Mouse (Mus musculus): ENCODE results near the gene Tmem50b. TPM values are rescaled to one million over a fixed set of nuclear protein-coding genes. Genes with fewer than 3 reads are reported as not detected.
"Not testable (repeated sequence)": the region's sequence is repeated elsewhere in the genome, so short reads cannot be mapped to it uniquely, and the experiment has no call there.

Tmem50b gene
- total and polyA plus RNA-seq, 2 experiments from 2014 or later, result 79.6 to 114 TPM

- no peaks in the 10 kb centered on the region for H3K9me3 ChIP-seq (ENCODE audit: low read length)
- H3K4me3 ChIP-seq (ENCODE audit: low read length), result no peak overlapping the region
- no peak overlapping the region for H3K27ac ChIP-seq
- DNase-seq (ENCODE audit: low spot score), result no peak
- WGBS, result 68% methylated on average over 6 of the region's 6 CpGs
- no peak overlapping the region for H3K9ac ChIP-seq (replicated peaks; ENCODE audit: low read length)
- no peak overlapping the region for H3K4me2 ChIP-seq (ENCODE audit: low read depth, low read length)
- no peak for ATAC-seq
- H3K27me3 ChIP-seq (ENCODE audit: insufficient read depth, low read length), result no peaks in the 10 kb centered on the region
- no peaks in the 10 kb centered on the region for H3K36me3 ChIP-seq (ENCODE audit: insufficient read depth, low read length)
- H3K4me1 ChIP-seq (ENCODE audit: insufficient read depth, low read length), result no peaks in the 10 kb centered on the region
- no peak for TF ChIP-seq CTCF (IDR thresholded peaks at IDR 0.05; ENCODE audit: low read depth)
These were observed 65.7 kb downstream of the Tmem50b start for GRCm38 (mm10) chr16:91531856-91532255.

GRCm38 (mm10) chr16:91530830-91531229 is 66.8 kb downstream of the Tmem50b start:
- H3K9me3 ChIP-seq (ENCODE audit: low read length); ATAC-seq; H3K4me1 ChIP-seq (ENCODE audit: insufficient read depth, low read length); H3K36me3 ChIP-seq (ENCODE audit: insufficient read depth, low read length); H3K27me3 ChIP-seq (ENCODE audit: insufficient read depth, low read length); H3K27ac ChIP-seq; H3K4me2 ChIP-seq (ENCODE audit: low read depth, low read length); DNase-seq (ENCODE audit: low spot score); H3K4me3 ChIP-seq (ENCODE audit: low read length); H3K9ac ChIP-seq (replicated peaks; ENCODE audit: low read length): not testable (repeated sequence)
- WGBS, result 74% methylated on average over 4 of the region's 4 CpGs

- H3K4me3 ChIP-seq (ENCODE audit: low read length), result no peak overlapping the region
- no peaks in the 10 kb centered on the region for H3K36me3 ChIP-seq (ENCODE audit: insufficient read depth, low read length)
- DNase-seq (ENCODE audit: low spot score) (no peak), ATAC-seq (no peak)
- TF ChIP-seq CTCF (IDR thresholded peaks at IDR 0.05; ENCODE audit: low read depth), result no peak
- no peak overlapping the region for H3K4me2 ChIP-seq (ENCODE audit: low read depth, low read length)
- H3K4me1 ChIP-seq (ENCODE audit: insufficient read depth, low read length), result no peaks in the 10 kb centered on the region
- no peaks in the 10 kb centered on the region for H3K27me3 ChIP-seq (ENCODE audit: insufficient read depth, low read length)
- 65% methylated on average over 9 of the region's 9 CpGs for WGBS
- H3K27ac ChIP-seq, result no peak overlapping the region
- H3K9me3 ChIP-seq (ENCODE audit: low read length), result no peaks in the 10 kb centered on the region
- no peak overlapping the region for H3K9ac ChIP-seq (replicated peaks; ENCODE audit: low read length)
These were observed 69.0 kb downstream of the Tmem50b start for GRCm38 (mm10) chr16:91528578-91528977.

GRCm38 (mm10) chr16:91527500-91527899 is 70.1 kb downstream of the Tmem50b start:
- no peak for DNase-seq (ENCODE audit: low spot score)

GRCm38 (mm10) chr16:91527051-91527450 is 70.5 kb downstream of the Tmem50b start:
- DNase-seq (ENCODE audit: low spot score), result peak; percentile 45
- H3K36me3 ChIP-seq (ENCODE audit: insufficient read depth, low read length), result no peaks in the 10 kb centered on the region

More at GRCm38 (mm10) chr16:91527500-91527899, 70.1 kb downstream of the Tmem50b start:
- Histone ChIP-seq H3K36me3 (ENCODE audit: insufficient read depth, low read length) (no peaks in the 10 kb centered on the region), H3K27ac (no peak overlapping the region), H3K4me2 (ENCODE audit: low read depth, low read length) (no peak overlapping the region), H3K27me3 (ENCODE audit: insufficient read depth, low read length) (no peaks in the 10 kb centered on the region), H3K4me1 (ENCODE audit: insufficient read depth, low read length) (no peaks in the 10 kb centered on the region), H3K4me3 (ENCODE audit: low read length) (no peak overlapping the region), H3K9ac (replicated peaks; ENCODE audit: low read length) (no peak overlapping the region), H3K9me3 (ENCODE audit: low read length) (no peaks in the 10 kb centered on the region)
- no peak for TF ChIP-seq CTCF (IDR thresholded peaks at IDR 0.05; ENCODE audit: low read depth)
- WGBS, result 71% methylated on average over 5 of the region's 5 CpGs
- no peak for ATAC-seq

GRCm38 (mm10) chr16:91526274-91526673 is 71.3 kb downstream of the Tmem50b start:
- no peaks in the 10 kb centered on the region for H3K4me1 ChIP-seq (ENCODE audit: insufficient read depth, low read length)
- no peaks in the 10 kb centered on the region for H3K36me3 ChIP-seq (ENCODE audit: insufficient read depth, low read length)
- H3K9ac ChIP-seq (replicated peaks; ENCODE audit: low read length), result no peak overlapping the region
- ATAC-seq (no peak), DNase-seq (ENCODE audit: low spot score) (no peak)
- no peak for TF ChIP-seq CTCF (IDR thresholded peaks at IDR 0.05; ENCODE audit: low read depth)
- no peak overlapping the region for H3K4me3 ChIP-seq (ENCODE audit: low read length)
- WGBS, result 93% methylated on average over 6 of the region's 6 CpGs
- no peaks in the 10 kb centered on the region for H3K9me3 ChIP-seq (ENCODE audit: low read length)
- no peak overlapping the region for H3K27ac ChIP-seq
- H3K27me3 ChIP-seq (ENCODE audit: insufficient read depth, low read length), result no peaks in the 10 kb centered on the region
- no peak overlapping the region for H3K4me2 ChIP-seq (ENCODE audit: low read depth, low read length)

More at GRCm38 (mm10) chr16:91527051-91527450, 70.5 kb downstream of the Tmem50b start:
- Histone ChIP-seq H3K4me2 (ENCODE audit: low read depth, low read length) (no peak overlapping the region), H3K4me3 (ENCODE audit: low read length) (no peak overlapping the region), H3K9me3 (ENCODE audit: low read length) (no peaks in the 10 kb centered on the region), H3K27me3 (ENCODE audit: insufficient read depth, low read length) (no peaks in the 10 kb centered on the region), H3K9ac (replicated peaks; ENCODE audit: low read length) (no peak overlapping the region), H3K27ac (no peak overlapping the region), H3K4me1 (ENCODE audit: insufficient read depth, low read length) (no peaks in the 10 kb centered on the region)
- TF ChIP-seq CTCF (IDR thresholded peaks at IDR 0.05; ENCODE audit: low read depth), result peak; percentile 56
- WGBS, result 75% methylated on average over 10 of the region's 10 CpGs
- ATAC-seq, result no peak

Small RNAs within 50 kb of the gene (microRNA-seq; reads per million reads assigned to microRNA genes)
- 0 reads per million in 2 experiments for gene Mir6367

Other genes starting within 250 kb of the Tmem50b start
- 18.3 and 20.9 TPM in 2 replicates for gene Ifnar2, start 225.0 kb downstream of the Tmem50b start, total RNA-seq (2014; rRNA removed)
- gene Ifnar2, start 225.0 kb downstream of the Tmem50b start, polyA plus RNA-seq (2015; fragmentation: Nextera tagmentation; extraction: Ambion mirVana), result 49.9 and 51.7 TPM in 2 replicates
- gene Gm21970, start 206.1 kb downstream of the Tmem50b start, total RNA-seq (2014; rRNA removed), result not detected in 2 replicates
- not detected in 2 replicates for gene Gm21970, start 206.1 kb downstream of the Tmem50b start, polyA plus RNA-seq (2015; fragmentation: Nextera tagmentation; extraction: Ambion mirVana)
- gene Il10rb, start 191.6 kb downstream of the Tmem50b start, total RNA-seq (2014; rRNA removed), result 4.2 and 7.1 TPM in 2 replicates
- gene Il10rb, start 191.6 kb downstream of the Tmem50b start, polyA plus RNA-seq (2015; fragmentation: Nextera tagmentation; extraction: Ambion mirVana), result 14.6 and 14.8 TPM in 2 replicates
- gene Ifnar1, start 112.6 kb downstream of the Tmem50b start, total RNA-seq (2014; rRNA removed), result 53.1 and 60.5 TPM in 2 replicates
- gene Ifnar1, start 112.6 kb downstream of the Tmem50b start, polyA plus RNA-seq (2015; fragmentation: Nextera tagmentation; extraction: Ambion mirVana), result 33.6 and 34.1 TPM in 2 replicates
- gene Ifngr2, start 50.7 kb downstream of the Tmem50b start, total RNA-seq (2014; rRNA removed), result 53.1 and 68.4 TPM in 2 replicates
- gene Ifngr2, start 50.7 kb downstream of the Tmem50b start, polyA plus RNA-seq (2015; fragmentation: Nextera tagmentation; extraction: Ambion mirVana), result 131 and 140 TPM in 2 replicates
- gene Dnajc28, start 21.2 kb upstream of the Tmem50b start, total RNA-seq (2014; rRNA removed), result 1.7 and 5.3 TPM in 2 replicates
- 2.9 and 3.8 TPM in 2 replicates for gene Dnajc28, start 21.2 kb upstream of the Tmem50b start, polyA plus RNA-seq (2015; fragmentation: Nextera tagmentation; extraction: Ambion mirVana)
- gene Gart, start 49.2 kb upstream of the Tmem50b start, total RNA-seq (2014; rRNA removed), result 40.9 and 50.2 TPM in 2 replicates
- 46.2 and 46.6 TPM in 2 replicates for gene Gart, start 49.2 kb upstream of the Tmem50b start, polyA plus RNA-seq (2015; fragmentation: Nextera tagmentation; extraction: Ambion mirVana)
- gene Son, start 49.7 kb upstream of the Tmem50b start, total RNA-seq (2014; rRNA removed), result 246 and 254 TPM in 2 replicates
- gene Son, start 49.7 kb upstream of the Tmem50b start, polyA plus RNA-seq (2015; fragmentation: Nextera tagmentation; extraction: Ambion mirVana), result 95.3 and 97.2 TPM in 2 replicates
- gene Donson, start 91.0 kb upstream of the Tmem50b start, total RNA-seq (2014; rRNA removed), result 20.4 and 24.2 TPM in 2 replicates
- gene Donson, start 91.0 kb upstream of the Tmem50b start, polyA plus RNA-seq (2015; fragmentation: Nextera tagmentation; extraction: Ambion mirVana), result 15.3 and 15.7 TPM in 2 replicates
- gene Cryzl1, start 131.2 kb upstream of the Tmem50b start, total RNA-seq (2014; rRNA removed), result 28.4 and 67.3 TPM in 2 replicates
- gene Cryzl1, start 131.2 kb upstream of the Tmem50b start, polyA plus RNA-seq (2015; fragmentation: Nextera tagmentation; extraction: Ambion mirVana), result 88.0 and 101 TPM in 2 replicates
- 65.1 and 69.5 TPM in 2 replicates for gene Itsn1, start 131.5 kb upstream of the Tmem50b start, total RNA-seq (2014; rRNA removed)
- gene Itsn1, start 131.5 kb upstream of the Tmem50b start, polyA plus RNA-seq (2015; fragmentation: Nextera tagmentation; extraction: Ambion mirVana), result 33.6 and 34.8 TPM in 2 replicates

All from hindbrain, postnatal 0 days (tissue).